Mouse (Mus musculus) WW6 (cell line): Measurements from ENCODE around the gene Gpcpd1.

Source experiments
- DNase-seq: peaks from one replicate; pipeline ENCODE4 v3.0.0-alpha.2; 2013; ENCODE audit warnings: low read depth, low spot score

Gene Gpcpd1

GRCm38 (mm10) chr2:132586006-132586405 lies 1.5 kb downstream of the Gpcpd1 start:
- DNase-seq: no peak

- DNase-seq: no peak
Measured at GRCm38 (mm10) chr2:132584191-132584590, 3.3 kb downstream of the Gpcpd1 start.

- no peak for DNase-seq
Measured at GRCm38 (mm10) chr2:132583126-132583525, 4.4 kb downstream of the Gpcpd1 start.

GRCm38 (mm10) chr2:132582227-132582626 lies 5.3 kb downstream of the Gpcpd1 start:
- no peak for DNase-seq

GRCm38 (mm10) chr2:132579689-132580088 lies 7.8 kb downstream of the Gpcpd1 start:
- DNase-seq: no peak

- no peak for DNase-seq
Measured at GRCm38 (mm10) chr2:132578711-132579110, 8.8 kb downstream of the Gpcpd1 start.

GRCm38 (mm10) chr2:132578059-132578458 lies 9.5 kb downstream of the Gpcpd1 start:
- peak; percentile 81 for DNase-seq

- DNase-seq: no peak
Measured at GRCm38 (mm10) chr2:132577431-132577981, 10.0 kb downstream of the Gpcpd1 start.

GRCm38 (mm10) chr2:132576522-132577135 lies 10.9 kb downstream of the Gpcpd1 start:
- no peak for DNase-seq

GRCm38 (mm10) chr2:132575759-132576439 lies 11.6 kb downstream of the Gpcpd1 start:
- no peak for DNase-seq

GRCm38 (mm10) chr2:132575256-132575655 lies 12.3 kb downstream of the Gpcpd1 start:
- DNase-seq: no peak

GRCm38 (mm10) chr2:132573280-132573679 lies 14.2 kb downstream of the Gpcpd1 start:
- no peak for DNase-seq

GRCm38 (mm10) chr2:132572651-132573050 lies 14.9 kb downstream of the Gpcpd1 start:
- no peak for DNase-seq

GRCm38 (mm10) chr2:132571301-132571700 lies 16.2 kb downstream of the Gpcpd1 start:
- no peak for DNase-seq

- DNase-seq: no peak
Measured at GRCm38 (mm10) chr2:132570869-132571268, 16.7 kb downstream of the Gpcpd1 start.

- no peak for DNase-seq
Measured at GRCm38 (mm10) chr2:132569686-132570085, 17.8 kb downstream of the Gpcpd1 start.

- DNase-seq: no peak
Measured at GRCm38 (mm10) chr2:132567414-132567813, 20.1 kb downstream of the Gpcpd1 start.

GRCm38 (mm10) chr2:132561860-132562259 lies 25.7 kb downstream of the Gpcpd1 start:
- no peak for DNase-seq

- DNase-seq: no peak
Measured at GRCm38 (mm10) chr2:132527864-132528263, 59.7 kb downstream of the Gpcpd1 start.

GRCm38 (mm10) chr2:132526894-132527532 lies 60.5 kb downstream of the Gpcpd1 start:
- no peak for DNase-seq

- DNase-seq: no peak
Measured at GRCm38 (mm10) chr2:132526110-132526509, 61.4 kb downstream of the Gpcpd1 start.
